Mouse (Mus musculus) regulatory T cell (primary cell): ENCODE measurements at regions not wholly inside any gene's neighbourhood (a gene's known extent, or its start where the extent isn't known, plus 50 kb on each side); places are given as distances from the start of the nearest gene placed in this dataset.

ENCODE experiments used
- in situ Hi-C: fragments of 300-600 bp; cut with MboI, MseI; formaldehyde crosslinking; loops from one replicate; pipeline ENCODE4 v1.15.1; 2025; ENCODE audit warnings: high pct_unique_total_duplicates

GRCm38 (mm10) chr13:6059515-6060228 is 198.4 kb downstream of the Klf6 start:
- in situ Hi-C loops: no loop called here

GRCm38 (mm10) chr13:6060229-6060845 is 199.1 kb downstream of the Klf6 start:
- in situ Hi-C loops: no loop called here

GRCm38 (mm10) chr13:6062305-6062704 is 201.0 kb downstream of the Klf6 start:
- in situ Hi-C loops: no loop called here

GRCm38 (mm10) chr13:6062729-6063386 is 201.6 kb downstream of the Klf6 start:
- in situ Hi-C loops: no loop called here

GRCm38 (mm10) chr13:6076978-6077825 is 215.9 kb downstream of the Klf6 start:
- in situ Hi-C loops: no loop called here

GRCm38 (mm10) chr13:6085891-6086290 is 224.6 kb downstream of the Klf6 start:
- in situ Hi-C loops: no loop called here

GRCm38 (mm10) chr13:6109018-6109657 is 247.9 kb downstream of the Klf6 start:
- in situ Hi-C loops: no loop called here

GRCm38 (mm10) chr13:6119703-6120102 is 258.4 kb downstream of the Klf6 start:
- in situ Hi-C loops: no loop called here

GRCm38 (mm10) chr13:6127311-6127710 is 266.0 kb downstream of the Klf6 start:
- in situ Hi-C loops: no loop called here

GRCm38 (mm10) chr13:6128903-6129302 is 267.6 kb downstream of the Klf6 start:
- in situ Hi-C loops: no loop called here

- in situ Hi-C loops: no loop called here
Observed at GRCm38 (mm10) chr13:6131363-6131762, 270.1 kb downstream of the Klf6 start.

GRCm38 (mm10) chr13:6137170-6137569 is 275.9 kb downstream of the Klf6 start:
- in situ Hi-C loops: no loop called here

- in situ Hi-C loops: no loop called here
Observed at GRCm38 (mm10) chr13:6142771-6143170, 281.5 kb downstream of the Klf6 start.

GRCm38 (mm10) chr13:6153657-6154056 is 292.4 kb downstream of the Klf6 start:
- in situ Hi-C loops: no loop called here

GRCm38 (mm10) chr13:6156191-6156590 is 294.9 kb downstream of the Klf6 start:
- in situ Hi-C loops: no loop called here

- in situ Hi-C loops: no loop called here
Observed at GRCm38 (mm10) chr13:6157029-6157428, 295.7 kb downstream of the Klf6 start.

GRCm38 (mm10) chr13:6157946-6158345 is 296.7 kb downstream of the Klf6 start:
- in situ Hi-C loops: no loop called here

- in situ Hi-C loops: no loop called here
Observed at GRCm38 (mm10) chr13:6159412-6159811, 298.1 kb downstream of the Klf6 start.

GRCm38 (mm10) chr13:6165916-6166315 is 304.6 kb downstream of the Klf6 start:
- in situ Hi-C loops: no loop called here

- in situ Hi-C loops: no loop called here
Observed at GRCm38 (mm10) chr13:6167055-6167761, 305.9 kb downstream of the Klf6 start.

GRCm38 (mm10) chr13:6173095-6173494 is 311.8 kb downstream of the Klf6 start:
- in situ Hi-C loops: no loop called here
